Mouse (Mus musculus) kidney, postnatal 0 days (tissue): ENCODE measurements around the gene Nfe2. TPM values are rescaled to one million over a fixed set of nuclear protein-coding genes. Genes with fewer than 3 reads are reported as not detected.

Experiments
- ATAC-seq: fragments of 200-750 bp; cut with Nextera tagmentation; replicated peaks from 2 replicates; pipeline ENCODE4 v1.8.0; 2017; ENCODE audit warnings: low read depth, moderate number of reproducible peaks, moderate TSS enrichment, moderate library complexity; ENCODE audit not compliant: low FRiP score
- DNase-seq: peaks from one replicate; pipeline ENCODE4 v3.0.0-alpha.2; 2016; ENCODE audit warnings: low spot score
- H3K27ac ChIP-seq: fragments of 300-500 bp; sonication (generic); 2 replicates; pipeline ENCODE4 v1.5.1; 2014; ENCODE audit warnings: mild to moderate bottlenecking
- H3K27me3 ChIP-seq: fragments of 300-500 bp; sonication (generic); 2 replicates; pipeline ENCODE4 v1.6.1; 2014; ENCODE audit warnings: low read length, mixed read lengths; ENCODE audit not compliant: insufficient read depth
- H3K36me3 ChIP-seq: fragments of 300-500 bp; sonication (generic); 2 replicates; pipeline ENCODE4 v1.6.1; 2014; ENCODE audit warnings: low read length, mixed read lengths; ENCODE audit not compliant: insufficient read depth
- H3K4me1 ChIP-seq: fragments of 300-500 bp; sonication (generic); replicated peaks from 2 replicates; pipeline ENCODE4 v1.6.1; 2014; ENCODE audit warnings: antibody characterized with exemption, low read length, mixed read lengths; ENCODE audit not compliant: insufficient read depth
- H3K4me2 ChIP-seq: fragments of 300-500 bp; sonication (generic); 2 replicates; pipeline ENCODE4 v1.6.1; 2014; ENCODE audit warnings: mild to moderate bottlenecking, low read length, moderate library complexity, mixed read lengths
- H3K4me3 ChIP-seq: fragments of 300-500 bp; sonication (generic); replicated peaks from 2 replicates; pipeline ENCODE4 v1.5.1; 2014; ENCODE audit warnings: low read depth, low read length
- H3K9ac ChIP-seq: fragments of 300-500 bp; sonication (generic); 2 replicates; pipeline ENCODE4 v1.6.1; 2014; ENCODE audit warnings: low read depth, low read length
- H3K9me3 ChIP-seq: fragments of 300-500 bp; sonication (generic); replicated peaks from 2 replicates; pipeline ENCODE4 v1.6.1; 2016; ENCODE audit warnings: low read length, inconsistent platforms, mixed read lengths
- CTCF ChIP-seq: IDR thresholded peaks from 2 replicates; pipeline ENCODE4 v1.5.1; 2016; ENCODE audit warnings: antibody characterized with exemption, low read depth, mild to moderate bottlenecking, moderate library complexity
- WGBS: fragments of 180-500 bp; shearing (Covaris S2); extraction: QIAGEN DNeasy Blood & Tissue Kit; methylation state at CpG from one replicate; pipeline ENCODE4 v1.1.7; 2014; 5-methylcytosine and 5-hydroxymethylcytosine counted together
- polyA plus RNA-seq: library from polyadenylated mRNA; unstranded; fragments of >200 nt; fragmentation: Nextera tagmentation; extraction: Ambion mirVana; gene quantifications from 2 replicates; pipeline ENCODE4 v1.2.1, GENCODE M21; 2015

The Nfe2 gene
- polyA plus RNA-seq, 1 experiment from 2014 or later, result 1.9 TPM

DNA sequence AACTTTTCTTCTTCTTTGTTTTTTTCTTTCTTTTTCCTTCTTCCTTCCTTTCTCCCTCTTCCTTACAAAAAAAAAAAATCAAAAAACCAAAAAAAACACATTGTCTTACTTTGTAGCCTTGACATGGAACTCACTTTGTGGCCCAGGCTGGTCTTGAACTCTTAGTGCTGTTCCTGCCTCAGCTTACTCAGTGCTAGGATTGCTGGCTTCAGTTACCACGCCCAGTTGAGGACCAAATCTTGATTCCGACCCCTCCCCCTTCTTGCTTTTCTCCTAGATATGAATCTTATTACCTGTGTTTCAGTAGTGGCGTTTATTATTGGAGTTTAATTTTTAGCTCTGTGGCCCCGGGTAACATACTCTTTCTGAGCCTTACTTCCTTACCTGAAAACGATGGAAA is 959 bp upstream of the Nfe2 start:
- Histone ChIP-seq H3K36me3 (no peaks in the 10 kb centered on the region), H3K27me3 (no peaks in the 10 kb centered on the region), H3K4me2 (no peak overlapping the region), H3K27ac (no peak overlapping the region), H3K9ac (no peak overlapping the region), H3K4me3 (no peak overlapping the region), H3K9me3 (no peaks in the 10 kb centered on the region), H3K4me1 (peaks cover 17% of the 10 kb centered on the region)
- DNase-seq (no peak), ATAC-seq (no peak)
- 87% methylated on average over 5 of the region's 5 CpGs for WGBS
- TF ChIP-seq CTCF, result no peak

DNA sequence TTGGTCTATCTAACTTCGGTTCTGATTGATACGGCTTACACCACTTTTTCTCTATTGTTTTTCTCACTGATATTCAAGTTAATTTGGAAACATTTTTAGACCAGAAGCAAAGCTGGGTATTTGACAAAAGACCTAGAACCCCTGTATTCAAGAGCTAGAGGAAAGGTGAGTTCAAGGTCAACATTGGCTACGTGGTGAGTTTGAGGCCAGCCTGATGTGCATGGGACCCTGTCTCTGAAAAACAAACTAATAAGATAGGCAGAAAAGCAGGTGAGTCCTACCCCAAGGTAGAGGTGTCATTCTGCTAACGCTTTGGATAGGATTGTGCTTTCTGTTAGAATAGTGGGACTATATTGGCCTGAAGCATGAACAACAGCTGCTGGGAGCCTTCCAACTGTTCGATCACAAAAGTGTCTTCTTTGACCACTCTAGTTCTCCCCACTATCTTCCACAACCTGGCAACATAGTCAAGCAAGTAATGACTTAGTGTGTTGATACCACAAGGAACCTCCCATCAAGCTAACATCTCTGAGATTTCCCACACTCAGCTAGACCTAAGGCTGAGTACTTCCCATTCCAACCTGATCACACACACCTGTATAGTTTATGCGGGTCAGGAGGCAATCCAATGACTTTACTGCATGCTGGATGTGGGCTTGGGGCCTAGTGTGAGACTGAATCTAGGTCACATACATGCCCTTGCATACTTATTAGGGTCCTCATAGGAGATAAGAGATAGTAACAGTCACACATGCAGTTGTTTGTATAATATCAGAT is 1.8 kb downstream of the Nfe2 start:
- 86% methylated on average over 6 of the region's 6 CpGs for WGBS
- H3K36me3 ChIP-seq, result no peaks in the 10 kb centered on the region
- ATAC-seq (no peak), DNase-seq (no peak)
- no peaks in the 10 kb centered on the region for H3K9me3 ChIP-seq
- no peak overlapping the region for H3K27ac ChIP-seq
- no peak for TF ChIP-seq CTCF
- peaks cover 17% of the 10 kb centered on the region for H3K4me1 ChIP-seq
- H3K4me2 ChIP-seq, result no peak overlapping the region
- H3K9ac ChIP-seq, result no peak overlapping the region
- no peaks in the 10 kb centered on the region for H3K27me3 ChIP-seq
- H3K4me3 ChIP-seq, result no peak overlapping the region

DNA sequence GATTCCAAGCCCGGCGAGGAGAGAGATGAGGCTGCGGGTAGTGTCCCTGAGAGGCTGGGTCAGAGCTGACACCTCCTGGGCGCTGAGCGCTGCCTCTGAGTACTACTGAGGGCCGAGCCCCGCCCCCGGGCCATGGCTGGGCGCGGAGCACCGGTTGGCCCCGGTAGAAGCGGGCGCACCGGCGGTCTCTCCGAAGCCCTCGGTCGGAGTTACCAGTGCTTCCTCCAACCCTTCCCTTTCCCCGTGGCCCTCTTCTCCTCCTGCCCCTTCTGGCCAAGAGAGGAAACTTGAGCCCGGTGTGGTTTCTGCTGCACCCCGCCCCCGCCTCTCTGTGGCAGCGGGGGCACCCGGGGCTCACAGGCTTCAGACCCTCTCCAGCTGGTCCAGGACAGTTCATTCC is 3.0 kb downstream of the Nfe2 start:
- peaks cover 17% of the 10 kb centered on the region for H3K4me1 ChIP-seq
- peak overlapping the region; percentile 42 for H3K4me3 ChIP-seq
- peak overlapping the region; percentile 1; the same call in 1 of the 2 replicates for H3K27ac ChIP-seq
- no peaks in the 10 kb centered on the region for H3K9me3 ChIP-seq
- H3K4me2 ChIP-seq, result peak overlapping the region; percentile 90
- DNase-seq (peak; percentile 82), ATAC-seq (peak; percentile 65)
- no peaks in the 10 kb centered on the region for H3K36me3 ChIP-seq
- H3K9ac ChIP-seq, result peak overlapping the region; percentile 71
- 0% methylated on average over 25 of the region's 25 CpGs for WGBS
- no peaks in the 10 kb centered on the region for H3K27me3 ChIP-seq
- peak; percentile 36; the same call in 1 of the 2 replicates for TF ChIP-seq CTCF

DNA sequence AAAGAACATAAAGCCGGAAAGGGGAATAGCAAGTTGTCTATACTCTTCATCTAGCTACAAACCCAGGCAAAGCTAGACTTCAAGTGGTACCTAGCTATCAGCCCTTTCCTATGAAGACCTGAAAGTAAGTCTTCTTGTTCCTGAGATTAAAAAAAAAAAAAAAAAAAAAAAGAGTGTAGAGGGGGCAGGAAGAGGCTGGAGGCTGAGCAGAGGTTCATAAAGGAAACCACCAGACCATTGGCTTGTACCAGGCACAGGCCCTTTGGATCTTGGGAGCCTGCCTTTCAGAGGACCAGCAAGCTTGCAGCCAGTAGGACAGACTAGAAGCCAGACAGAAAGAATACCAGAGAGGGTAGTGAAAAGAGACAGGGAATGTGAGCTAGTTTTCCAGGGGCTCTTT is 4.9 kb downstream of the Nfe2 start:
- no peak for TF ChIP-seq CTCF
- Histone ChIP-seq H3K4me1 (peaks cover 11% of the 10 kb centered on the region), H3K27me3 (no peaks in the 10 kb centered on the region), H3K4me2 (no peak overlapping the region), H3K9ac (no peak overlapping the region), H3K4me3 (no peak overlapping the region), H3K9me3 (no peaks in the 10 kb centered on the region), H3K27ac (no peak overlapping the region), H3K36me3 (peaks cover 5% of the 10 kb centered on the region; the same call in 1 of the 2 replicates)
- DNase-seq, result no peak
- ATAC-seq, result no peak
- WGBS, result 92% methylated on average over 1 of the region's 1 CpGs

DNA sequence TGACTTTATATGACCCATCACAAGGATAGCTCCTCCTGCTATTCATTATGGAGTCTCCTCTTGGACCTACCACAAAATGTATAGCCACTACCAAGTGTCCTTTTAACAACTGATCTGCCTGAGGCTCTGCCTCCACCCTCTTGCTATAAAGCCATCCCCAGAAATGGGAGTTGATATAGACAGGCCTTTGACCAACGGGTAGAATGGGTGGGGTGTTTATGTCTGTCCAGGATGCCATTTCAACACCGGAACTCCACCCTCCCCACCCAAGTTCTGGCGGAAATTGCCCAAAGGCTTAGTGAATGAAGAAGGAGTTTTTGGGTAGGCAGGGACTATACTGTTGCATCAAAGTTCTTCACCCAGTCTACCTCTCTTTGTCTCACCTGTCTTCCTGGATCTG is 5.5 kb downstream of the Nfe2 start:
- ATAC-seq, result no peak
- H3K27ac ChIP-seq, result no peak overlapping the region
- H3K4me3 ChIP-seq, result no peak overlapping the region
- TF ChIP-seq CTCF, result no peak
- DNase-seq, result no peak
- H3K9ac ChIP-seq, result no peak overlapping the region
- H3K9me3 ChIP-seq, result no peaks in the 10 kb centered on the region
- peaks cover 12% of the 10 kb centered on the region; the same call in 1 of the 2 replicates for H3K36me3 ChIP-seq
- no peak overlapping the region for H3K4me2 ChIP-seq
- 82% methylated on average over 3 of the region's 3 CpGs for WGBS
- H3K27me3 ChIP-seq, result no peaks in the 10 kb centered on the region
- 0 out of 2 replicates have a peak, but pooled peaks cover 8% of the 10 kb centered on the region for H3K4me1 ChIP-seq

DNA sequence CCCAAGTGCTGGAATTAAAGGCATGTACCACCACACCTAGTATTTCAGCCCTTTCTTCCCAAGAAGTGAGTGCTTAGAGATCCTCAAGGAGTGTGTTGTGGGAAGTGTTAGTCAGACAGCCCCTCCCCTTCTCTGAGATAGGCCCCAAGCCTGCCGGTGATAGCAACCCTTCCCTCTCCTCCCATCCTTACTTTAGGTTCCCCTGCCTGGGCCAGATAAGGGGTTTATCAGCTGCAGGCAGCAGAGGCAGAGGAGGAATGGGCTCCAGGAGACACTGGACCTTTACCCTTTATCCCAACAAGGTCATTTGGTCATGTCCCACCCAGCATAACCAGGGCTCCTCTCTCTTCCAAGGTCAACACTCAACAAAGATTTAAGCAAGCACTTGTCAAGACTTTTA is 6.6 kb downstream of the Nfe2 start:
- Histone ChIP-seq H3K4me2 (no peak overlapping the region), H3K9me3 (no peaks in the 10 kb centered on the region), H3K27ac (no peak overlapping the region), H3K4me3 (no peak overlapping the region), H3K36me3 (peaks cover 23% of the 10 kb centered on the region), H3K9ac (no peak overlapping the region), H3K4me1 (0 out of 2 replicates have a peak, but pooled peaks cover 8% of the 10 kb centered on the region), H3K27me3 (no peaks in the 10 kb centered on the region)
- WGBS, result 63% methylated on average over 1 of the region's 1 CpGs
- ATAC-seq, result no peak
- no peak for TF ChIP-seq CTCF
- DNase-seq, result no peak
